Mouse (Mus musculus): ENCODE measurements around the gene Pgf. TPM values are rescaled to one million over a fixed set of nuclear protein-coding genes. Genes with fewer than 3 reads are reported as not detected.
A peak's percentile ranks its signal among the peaks of the same experiment; 100 is the strongest.

Pgf gene
- 13.4 and 13.5 TPM in 2 replicates for polyA plus RNA-seq (2014; fragmentation: Nextera tagmentation; extraction: Ambion mirVana)

- ATAC-seq (ENCODE audit: insufficient number of reproducible peaks, low FRiP score, low TSS enrichment, low read depth) (no peak), DNase-seq (ENCODE audit: low spot score) (no peak)
- peak within 1 kb of the TSS; percentile 64 for H3K4me2 ChIP-seq (ENCODE audit: low read depth, severe bottlenecking)
- H3K4me1 ChIP-seq (ENCODE audit: control insufficient read depth, insufficient read depth, low read length): peaks cover 35% of the 10 kb centered on the region
- WGBS: 75% methylated on average over 10 of the region's 10 CpGs
- H3K9ac ChIP-seq (ENCODE audit: low read length): peak within 1 kb of the TSS; percentile 17
- no peaks in the 10 kb centered on the region for H3K27me3 ChIP-seq (ENCODE audit: control insufficient read depth, insufficient read depth, low read length)
- peak within 1 kb of the TSS; percentile 31 for H3K4me3 ChIP-seq (ENCODE audit: low read depth, low read length)
- no peaks in the 10 kb centered on the region for H3K9me3 ChIP-seq (ENCODE audit: control insufficient read depth, low read length)
- no peaks in the 10 kb centered on the region for H3K36me3 ChIP-seq (ENCODE audit: control insufficient read depth, insufficient read depth, low read length)
- H3K27ac ChIP-seq (replicated peaks; ENCODE audit: low read depth, low read length): no peak within 1 kb of the TSS
Observed at GRCm38 (mm10) chr12:85177740-85178239, at the start of gene Pgf. Pgf (minus strand) TSS chr12:85177790.

- H3K27ac ChIP-seq (replicated peaks; ENCODE audit: low read depth, low read length): no peak overlapping the region
- ATAC-seq (ENCODE audit: insufficient number of reproducible peaks, low FRiP score, low TSS enrichment, low read depth) (peak; percentile 68; the same call in 1 of the 2 replicates), DNase-seq (ENCODE audit: low spot score) (peak; percentile 49)
- peaks cover 9% of the 10 kb centered on the region; the same call in 1 of the 2 replicates for H3K36me3 ChIP-seq (ENCODE audit: control insufficient read depth, insufficient read depth, low read length)
- WGBS: 36% methylated on average over 7 of the region's 7 CpGs
- peaks cover 9% of the 10 kb centered on the region for H3K4me1 ChIP-seq (ENCODE audit: control insufficient read depth, insufficient read depth, low read length)
- H3K4me3 ChIP-seq (ENCODE audit: low read depth, low read length): no peak overlapping the region
- H3K9me3 ChIP-seq (ENCODE audit: control insufficient read depth, low read length): no peaks in the 10 kb centered on the region
- no peaks in the 10 kb centered on the region for H3K27me3 ChIP-seq (ENCODE audit: control insufficient read depth, insufficient read depth, low read length)
- no peak overlapping the region for H3K4me2 ChIP-seq (ENCODE audit: low read depth, severe bottlenecking)
- H3K9ac ChIP-seq (ENCODE audit: low read length): no peak overlapping the region
Observed at GRCm38 (mm10) chr12:85227227-85227626, 49.6 kb upstream of the Pgf start.

GRCm38 (mm10) chr12:85219905-85220290, 42.3 kb upstream of the Pgf start:
- Histone ChIP-seq H3K27ac (replicated peaks; ENCODE audit: low read depth, low read length) (no peak overlapping the region), H3K4me3 (ENCODE audit: low read depth, low read length) (peak overlapping the region; percentile 69), H3K9me3 (ENCODE audit: control insufficient read depth, low read length) (no peaks in the 10 kb centered on the region), H3K9ac (ENCODE audit: low read length) (peak overlapping the region; percentile 32), H3K36me3 (ENCODE audit: control insufficient read depth, insufficient read depth, low read length) (peaks cover 6% of the 10 kb centered on the region; the same call in 1 of the 2 replicates), H3K4me1 (ENCODE audit: control insufficient read depth, insufficient read depth, low read length) (peaks cover 9% of the 10 kb centered on the region), H3K4me2 (ENCODE audit: low read depth, severe bottlenecking) (peak overlapping the region; percentile 76), H3K27me3 (ENCODE audit: control insufficient read depth, insufficient read depth, low read length) (no peaks in the 10 kb centered on the region)
- WGBS: 5% methylated on average over 12 of the region's 12 CpGs
- no peak for ATAC-seq (ENCODE audit: insufficient number of reproducible peaks, low FRiP score, low TSS enrichment, low read depth)
- DNase-seq (ENCODE audit: low spot score): no peak

- no peaks in the 10 kb centered on the region for H3K9me3 ChIP-seq (ENCODE audit: control insufficient read depth, low read length)
- under 1% methylated on average over 54 of the region's 54 CpGs for WGBS
- H3K27me3 ChIP-seq (ENCODE audit: control insufficient read depth, insufficient read depth, low read length): no peaks in the 10 kb centered on the region
- DNase-seq (ENCODE audit: low spot score) (peak; percentile 98), ATAC-seq (ENCODE audit: insufficient number of reproducible peaks, low FRiP score, low TSS enrichment, low read depth) (peak; percentile 99)
- H3K36me3 ChIP-seq (ENCODE audit: control insufficient read depth, insufficient read depth, low read length): peaks cover 6% of the 10 kb centered on the region; the same call in 1 of the 2 replicates
- no peak within 1 kb of the TSS for H3K27ac ChIP-seq (replicated peaks; ENCODE audit: low read depth, low read length)
- peaks cover 9% of the 10 kb centered on the region for H3K4me1 ChIP-seq (ENCODE audit: control insufficient read depth, insufficient read depth, low read length)
- H3K4me3 ChIP-seq (ENCODE audit: low read depth, low read length): peak within 1 kb of the TSS; percentile 69
- peak within 1 kb of the TSS; percentile 76 for H3K4me2 ChIP-seq (ENCODE audit: low read depth, severe bottlenecking)
- peak within 1 kb of the TSS; percentile 49 for H3K9ac ChIP-seq (ENCODE audit: low read length)
Observed at GRCm38 (mm10) chr12:85219236-85219904, 41.8 kb upstream of the Pgf start, which contains the start of gene Eif2b2. Eif2b2 (plus strand) TSS chr12:85219481.

GRCm38 (mm10) chr12:85217733-85218310, 40.2 kb upstream of the Pgf start:
- peaks cover 2% of the 10 kb centered on the region; the same call in 1 of the 2 replicates for H3K36me3 ChIP-seq (ENCODE audit: control insufficient read depth, insufficient read depth, low read length)
- DNase-seq (ENCODE audit: low spot score): no peak
- H3K9ac ChIP-seq (ENCODE audit: low read length): no peak overlapping the region
- peaks cover 9% of the 10 kb centered on the region for H3K4me1 ChIP-seq (ENCODE audit: control insufficient read depth, insufficient read depth, low read length)
- H3K4me3 ChIP-seq (ENCODE audit: low read depth, low read length): no peak overlapping the region
- no peaks in the 10 kb centered on the region for H3K9me3 ChIP-seq (ENCODE audit: control insufficient read depth, low read length)
- H3K4me2 ChIP-seq (ENCODE audit: low read depth, severe bottlenecking): no peak overlapping the region
- H3K27me3 ChIP-seq (ENCODE audit: control insufficient read depth, insufficient read depth, low read length): no peaks in the 10 kb centered on the region
- WGBS: 87% methylated on average over 2 of the region's 2 CpGs
- no peak for ATAC-seq (ENCODE audit: insufficient number of reproducible peaks, low FRiP score, low TSS enrichment, low read depth)
- no peak overlapping the region for H3K27ac ChIP-seq (replicated peaks; ENCODE audit: low read depth, low read length)

GRCm38 (mm10) chr12:85215031-85215430, 37.4 kb upstream of the Pgf start:
- H3K27ac ChIP-seq (replicated peaks; ENCODE audit: low read depth, low read length): no peak overlapping the region
- no peaks in the 10 kb centered on the region for H3K27me3 ChIP-seq (ENCODE audit: control insufficient read depth, insufficient read depth, low read length)
- H3K4me2 ChIP-seq (ENCODE audit: low read depth, severe bottlenecking): no peak overlapping the region
- no peaks in the 10 kb centered on the region for H3K36me3 ChIP-seq (ENCODE audit: control insufficient read depth, insufficient read depth, low read length)
- H3K4me3 ChIP-seq (ENCODE audit: low read depth, low read length): no peak overlapping the region
- no peaks in the 10 kb centered on the region for H3K9me3 ChIP-seq (ENCODE audit: control insufficient read depth, low read length)
- H3K4me1 ChIP-seq (ENCODE audit: control insufficient read depth, insufficient read depth, low read length): no peaks in the 10 kb centered on the region; the same call in 1 of the 2 replicates
- 53% methylated on average over 5 of the region's 5 CpGs for WGBS
- ATAC-seq (ENCODE audit: insufficient number of reproducible peaks, low FRiP score, low TSS enrichment, low read depth) (no peak), DNase-seq (ENCODE audit: low spot score) (no peak)
- H3K9ac ChIP-seq (ENCODE audit: low read length): no peak overlapping the region

GRCm38 (mm10) chr12:85208687-85209199, 31.2 kb upstream of the Pgf start:
- Histone ChIP-seq H3K4me1 (ENCODE audit: control insufficient read depth, insufficient read depth, low read length) (no peaks in the 10 kb centered on the region), H3K27me3 (ENCODE audit: control insufficient read depth, insufficient read depth, low read length) (no peaks in the 10 kb centered on the region), H3K4me2 (ENCODE audit: low read depth, severe bottlenecking) (no peak overlapping the region), H3K27ac (replicated peaks; ENCODE audit: low read depth, low read length) (no peak overlapping the region), H3K9me3 (ENCODE audit: control insufficient read depth, low read length) (no peaks in the 10 kb centered on the region), H3K36me3 (ENCODE audit: control insufficient read depth, insufficient read depth, low read length) (no peaks in the 10 kb centered on the region), H3K4me3 (ENCODE audit: low read depth, low read length) (no peak overlapping the region), H3K9ac (ENCODE audit: low read length) (no peak overlapping the region)
- DNase-seq (ENCODE audit: low spot score) (no peak), ATAC-seq (ENCODE audit: insufficient number of reproducible peaks, low FRiP score, low TSS enrichment, low read depth) (no peak)
- 59% methylated on average over 7 of the region's 7 CpGs for WGBS

- Histone ChIP-seq H3K4me3 (ENCODE audit: low read depth, low read length) (no peak overlapping the region), H3K9me3 (ENCODE audit: control insufficient read depth, low read length) (no peaks in the 10 kb centered on the region), H3K4me2 (ENCODE audit: low read depth, severe bottlenecking) (no peak overlapping the region), H3K9ac (ENCODE audit: low read length) (no peak overlapping the region), H3K4me1 (ENCODE audit: control insufficient read depth, insufficient read depth, low read length) (peaks cover 15% of the 10 kb centered on the region), H3K27ac (replicated peaks; ENCODE audit: low read depth, low read length) (no peak overlapping the region), H3K27me3 (ENCODE audit: control insufficient read depth, insufficient read depth, low read length) (no peaks in the 10 kb centered on the region), H3K36me3 (ENCODE audit: control insufficient read depth, insufficient read depth, low read length) (no peaks in the 10 kb centered on the region)
- 88% methylated on average over 10 of the region's 10 CpGs for WGBS
- ATAC-seq (ENCODE audit: insufficient number of reproducible peaks, low FRiP score, low TSS enrichment, low read depth) (no peak), DNase-seq (ENCODE audit: low spot score) (no peak)
Observed at GRCm38 (mm10) chr12:85205425-85205824, 27.8 kb upstream of the Pgf start.
